Mouse (Mus musculus) MEL-GATA-1-ER (cell line): ENCODE measurements around the gene Bcl3.

Experiments used
- DNase-seq: peaks from one replicate; pipeline ENCODE4 v3.0.0-alpha.2; 2012; ENCODE audit warnings: low read depth; ENCODE audit errors: extremely low read depth

Gene Bcl3

DNA sequence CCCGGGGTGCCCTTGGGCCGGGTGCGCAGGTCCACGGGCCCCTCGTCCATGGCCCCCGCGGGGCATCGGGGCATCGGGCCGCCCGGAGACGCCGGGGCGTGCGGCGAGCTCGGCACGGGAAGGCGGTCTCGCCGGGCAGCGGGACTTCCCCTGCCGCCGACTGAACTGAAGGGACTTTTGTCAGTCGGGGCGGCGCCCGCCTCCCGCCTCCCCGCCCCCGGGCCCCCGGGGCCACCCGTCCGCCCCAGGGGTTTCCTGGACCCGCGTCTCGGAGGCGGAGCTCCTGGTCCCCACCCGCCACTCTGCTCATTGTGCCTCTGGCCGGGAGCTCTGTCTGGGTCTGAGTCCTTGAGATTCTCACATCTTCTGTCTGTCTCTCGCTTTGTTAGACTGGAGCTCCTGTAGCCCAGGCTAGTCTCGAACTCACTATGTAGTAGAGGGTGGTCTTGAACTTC lies at the start of gene Bcl3:
Gene Bcl3 (minus strand): TSS at position 167 of the 455 bp plus-strand sequence.
- no peak for DNase-seq

DNA sequence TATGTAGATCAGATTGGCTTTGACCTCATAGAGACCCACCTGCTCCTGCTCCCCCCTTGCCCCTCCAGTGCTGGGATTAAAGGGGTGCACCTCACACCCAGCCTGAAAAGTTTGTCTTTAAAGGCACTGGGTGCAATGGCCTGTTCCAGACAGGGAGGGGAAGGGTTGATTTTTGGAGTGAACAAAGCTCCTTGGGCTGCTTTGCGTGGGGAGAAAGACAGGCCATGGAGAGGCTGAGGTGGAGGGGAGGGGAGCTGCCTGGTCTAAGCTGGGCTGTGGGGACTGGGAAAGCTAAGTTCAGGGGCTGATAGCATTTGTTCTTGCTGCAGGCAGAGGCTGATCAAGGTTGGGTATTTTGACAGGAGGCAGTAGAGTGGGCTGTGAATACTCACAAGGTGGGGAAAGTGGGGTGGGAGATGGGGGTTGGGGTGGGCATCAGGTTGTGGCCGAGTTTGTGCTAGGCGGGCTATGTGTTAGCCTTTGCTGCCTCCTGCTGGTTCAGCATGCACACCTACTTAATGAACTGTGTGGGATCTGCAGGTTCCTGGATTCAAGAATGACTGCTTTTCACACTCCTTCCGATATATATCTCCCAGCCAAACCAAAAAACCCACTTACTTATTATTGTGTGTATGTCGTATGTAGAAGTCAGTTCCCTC lies 49.5 kb upstream of the Bcl3 start:
- DNase-seq, result peak; percentile 39

DNA sequence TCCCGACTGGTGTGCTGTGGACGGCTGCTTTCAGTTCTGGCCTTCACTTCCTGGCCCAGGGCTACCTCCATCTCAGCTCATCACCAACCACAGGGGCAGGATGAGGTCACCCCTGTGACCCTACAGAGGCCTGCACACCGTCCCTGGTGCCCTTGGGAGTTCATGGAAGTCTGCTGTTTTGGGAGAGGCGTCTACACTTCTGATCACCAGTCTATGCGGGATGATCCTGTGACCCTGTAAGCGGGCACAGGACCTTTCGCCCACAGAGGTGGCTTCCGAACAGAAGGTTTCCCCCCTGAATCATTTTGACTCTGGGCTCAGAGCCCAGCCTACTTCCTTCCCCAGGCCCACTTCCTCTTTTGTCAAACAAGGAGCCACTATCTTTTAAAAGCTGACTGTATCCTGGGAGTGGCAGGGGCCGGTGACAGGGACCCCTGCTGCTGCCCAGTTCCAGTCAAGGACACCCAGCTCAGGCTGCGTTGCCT lies 48.6 kb upstream of the Bcl3 start:
- DNase-seq, result peak; percentile 86

GRCm38 (mm10) chr7:19867751-19868399 lies 45.3 kb upstream of the Bcl3 start:
- DNase-seq, result no peak

GRCm38 (mm10) chr7:19866490-19866889 lies 43.9 kb upstream of the Bcl3 start:
- DNase-seq, result no peak

- DNase-seq, result no peak
Measured at GRCm38 (mm10) chr7:19865246-19866036, 42.9 kb upstream of the Bcl3 start.

DNA sequence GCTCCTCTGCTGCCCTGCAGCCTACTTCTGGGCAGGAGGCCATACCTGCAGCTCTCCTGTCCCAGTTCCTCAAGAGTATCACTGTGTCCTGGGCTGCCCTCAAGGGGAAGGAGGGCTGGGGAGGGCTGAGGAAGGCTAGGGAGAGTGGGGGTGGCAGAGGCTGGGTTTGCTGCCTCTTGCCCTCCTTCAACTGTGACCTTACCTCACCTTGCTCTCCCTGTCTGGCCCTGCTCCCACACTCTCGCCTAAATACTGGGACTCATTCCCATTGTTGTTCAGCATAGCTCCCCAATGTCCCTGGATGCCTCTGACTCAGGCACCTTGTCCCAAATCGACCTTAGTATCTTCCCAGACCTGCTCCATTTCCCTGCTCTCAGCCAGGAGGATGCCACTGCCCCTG lies 41.7 kb upstream of the Bcl3 start:
- DNase-seq, result no peak

DNA sequence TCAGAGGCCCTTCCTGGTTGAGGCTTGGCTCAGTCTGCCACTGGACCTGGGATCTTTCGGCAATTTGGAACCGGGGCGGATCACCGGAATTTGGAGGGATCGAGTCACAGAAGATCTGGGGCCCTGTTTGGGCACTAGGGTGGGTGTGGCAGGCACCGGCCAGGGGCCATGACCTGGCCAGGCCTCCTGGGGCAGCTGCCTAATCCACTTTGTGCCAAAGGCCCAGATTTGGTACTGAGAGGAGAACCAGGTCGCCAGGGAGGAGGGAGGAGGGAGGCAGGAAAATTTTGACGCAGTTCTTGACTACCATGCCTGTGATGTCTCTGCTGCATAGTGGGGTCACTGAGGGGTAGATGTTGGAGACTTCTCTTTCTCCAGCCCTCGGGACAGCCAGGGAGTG lies 38.6 kb upstream of the Bcl3 start, which contains the start of gene Ceacam16:
Gene Ceacam16 (minus strand): TSS at position 101 of the 400 bp plus-strand sequence.
- no peak for DNase-seq

GRCm38 (mm10) chr7:19859740-19860139 lies 37.2 kb upstream of the Bcl3 start:
- no peak for DNase-seq

DNA sequence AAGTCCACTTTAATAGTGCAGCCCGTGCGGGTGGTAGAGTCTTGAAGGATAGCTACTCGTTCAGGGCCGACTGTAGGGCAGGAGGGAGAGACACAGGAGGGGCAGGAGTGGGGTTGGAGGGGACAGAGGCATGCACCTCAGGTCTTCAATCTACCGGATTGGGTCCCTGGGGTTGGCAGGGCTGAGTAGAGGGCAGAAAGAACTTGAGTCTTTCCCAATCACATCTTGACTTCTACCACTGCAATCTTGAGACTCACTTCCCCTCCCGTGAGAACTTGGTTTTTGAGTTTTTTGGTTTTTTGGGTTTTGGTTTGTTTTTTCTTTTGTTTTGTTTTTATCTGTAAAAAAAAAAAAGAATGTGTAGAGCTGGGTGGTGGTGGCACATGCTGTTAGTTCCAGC lies 33.7 kb upstream of the Bcl3 start:
- no peak for DNase-seq

- DNase-seq, result no peak
Measured at GRCm38 (mm10) chr7:19855663-19856062, 33.1 kb upstream of the Bcl3 start.

DNA sequence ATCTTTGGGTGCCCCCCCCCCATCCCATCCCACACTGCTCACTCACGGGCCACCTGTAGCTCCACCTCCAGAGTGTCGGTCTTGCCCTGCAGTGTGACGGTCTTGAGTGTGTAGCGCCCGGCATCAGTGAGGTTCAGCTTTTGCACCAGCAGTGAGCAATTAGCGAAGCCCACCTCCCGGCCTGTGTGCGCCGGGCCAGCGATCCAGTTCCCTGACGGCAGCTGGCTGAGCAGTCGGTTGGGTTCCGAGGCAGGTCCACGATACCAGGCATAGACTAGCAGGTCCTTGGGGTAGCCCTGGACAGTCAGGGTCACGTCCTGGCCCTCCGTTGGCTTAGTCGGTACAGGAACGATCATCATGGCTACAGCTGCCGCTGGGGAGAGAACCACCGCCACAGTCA lies 31.0 kb upstream of the Bcl3 start:
- DNase-seq, result no peak

DNA sequence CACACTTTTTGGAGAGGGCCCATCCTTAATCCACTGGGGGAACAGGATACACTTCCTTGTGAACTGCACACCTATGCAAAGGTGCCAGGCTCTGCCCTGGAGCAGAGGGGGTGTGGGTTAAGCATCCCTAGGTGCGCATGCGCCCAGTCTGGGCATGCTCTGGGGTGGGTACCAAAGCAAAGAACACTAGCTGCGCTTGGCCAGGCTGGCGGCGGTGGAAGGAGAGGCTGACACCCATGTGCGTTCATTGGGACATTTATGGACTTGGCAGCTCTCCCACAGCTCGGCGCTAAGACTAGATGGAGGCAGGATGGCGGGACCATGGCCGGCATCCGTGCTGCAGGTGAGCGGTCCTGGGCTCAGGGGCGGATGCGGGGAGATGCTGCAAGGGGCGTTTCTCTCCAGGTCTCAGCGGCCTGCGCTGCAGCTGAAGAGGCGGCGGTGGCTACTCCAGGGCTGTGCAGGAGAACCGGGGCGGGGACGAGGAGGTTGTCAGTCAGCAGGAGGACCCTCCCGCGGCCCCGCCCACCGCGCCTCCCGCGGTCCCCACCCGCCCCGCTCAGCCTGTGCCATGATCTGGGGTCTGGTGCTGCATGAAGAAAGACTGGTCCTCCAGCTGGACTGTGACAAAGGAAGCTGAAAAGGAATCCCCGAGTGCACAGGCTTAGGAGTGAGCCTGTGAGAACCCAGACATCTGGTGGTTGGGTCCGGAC lies 29.4 kb upstream of the Bcl3 start, which contains the start of gene Gm19345:
Gene Gm19345 (plus strand): TSS at position 146 of the 713 bp plus-strand sequence.
- DNase-seq, result no peak

GRCm38 (mm10) chr7:19844521-19845171 lies 22.1 kb upstream of the Bcl3 start:
- no peak for DNase-seq

DNA sequence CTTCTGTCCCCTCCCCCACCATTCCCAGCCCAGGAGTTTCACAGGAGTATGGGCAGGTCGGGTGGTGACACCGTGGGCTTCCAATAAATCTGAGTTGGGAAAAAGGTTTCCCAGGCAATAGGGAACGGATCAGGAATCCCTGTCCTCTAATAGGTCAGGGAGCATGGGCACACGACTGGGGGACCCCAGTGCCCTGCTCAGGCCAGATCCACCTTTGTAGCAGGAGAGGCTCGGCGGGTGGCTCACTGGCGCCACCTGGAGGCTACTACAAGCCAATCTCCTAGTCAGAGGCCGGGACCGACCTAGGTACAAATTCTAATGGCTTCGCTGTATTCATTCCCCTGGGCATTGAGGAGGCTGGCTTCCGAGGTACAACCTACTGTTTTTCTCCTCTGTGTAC lies 21.0 kb upstream of the Bcl3 start:
- no peak for DNase-seq

- no peak for DNase-seq
Measured at GRCm38 (mm10) chr7:19842885-19843504, 20.4 kb upstream of the Bcl3 start.

DNA sequence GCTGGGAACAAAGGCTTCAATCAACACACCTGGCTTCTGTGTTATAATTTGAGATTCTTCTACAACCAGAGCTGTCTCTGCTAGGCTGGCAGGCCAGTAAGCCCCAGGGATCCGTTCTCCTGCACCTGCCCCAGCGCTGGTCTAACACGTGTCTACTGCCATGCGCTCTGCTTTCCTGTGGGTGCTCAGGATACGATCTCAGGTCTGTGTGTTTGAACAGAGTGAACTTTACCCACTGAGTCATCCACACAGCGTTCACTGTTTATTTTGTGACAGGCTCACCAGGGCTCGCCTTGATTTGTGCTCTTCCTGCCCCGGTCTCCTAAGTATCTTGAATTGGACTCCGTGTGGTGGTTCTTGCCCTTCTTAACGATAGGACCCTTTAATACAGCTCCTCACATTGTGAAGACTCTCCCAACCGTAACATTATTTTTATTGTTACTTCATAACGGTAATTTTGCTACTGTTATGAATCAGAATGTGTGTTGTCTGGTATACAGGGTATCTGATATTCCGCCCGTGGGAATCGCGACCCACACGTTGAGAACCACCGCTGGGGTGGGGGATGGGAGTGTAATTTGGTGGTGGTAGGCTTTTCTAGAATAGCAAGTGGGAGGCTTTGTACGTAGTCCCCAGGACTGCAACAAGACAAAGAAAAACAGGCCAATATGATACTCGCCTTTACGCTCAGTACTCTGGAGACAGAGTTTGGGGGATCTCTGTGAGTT lies 19.3 kb upstream of the Bcl3 start:
- DNase-seq, result no peak

DNA sequence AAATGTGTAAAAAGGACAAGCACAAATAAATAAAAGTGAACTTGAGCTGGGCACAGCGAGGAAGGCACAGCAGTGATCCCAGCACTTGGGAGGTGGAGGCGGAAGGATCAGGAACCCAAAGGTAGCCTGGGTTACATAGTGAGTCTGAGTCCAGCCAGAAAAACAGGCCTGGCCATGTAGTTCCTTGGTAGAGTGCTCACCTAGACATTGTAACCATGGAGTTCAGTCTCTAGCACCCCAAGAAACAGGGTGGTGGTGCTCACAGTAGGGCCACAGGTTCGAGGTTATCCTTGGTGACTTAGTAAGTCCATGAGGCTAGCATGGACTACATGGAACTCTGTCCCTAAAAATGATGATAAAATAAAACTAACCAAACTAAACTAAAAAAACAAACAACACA lies 18.4 kb upstream of the Bcl3 start:
- no peak for DNase-seq

- no peak for DNase-seq
Measured at GRCm38 (mm10) chr7:19840371-19840770, 17.8 kb upstream of the Bcl3 start.

- no peak for DNase-seq
Measured at GRCm38 (mm10) chr7:19836843-19837242, 14.3 kb upstream of the Bcl3 start.
